Mouse (Mus musculus): ENCODE measurements around the gene Tpbg. TPM values are rescaled to one million over a fixed set of nuclear protein-coding genes. Genes with fewer than 3 reads are reported as not detected.
"Not testable (repeated sequence)": the region's sequence is repeated elsewhere in the genome, so short reads cannot be mapped to it uniquely, and the experiment has no call there.

Gene Tpbg
- 10 to 100 TPM; 18.0 to 24.6 TPM for total RNA-seq (2021)
- long read RNA-seq, experiment 1, transcript Tpbg-201 (2 exons, 3,603 nt): minor isoform, 19 of 66 reads
- long read RNA-seq, experiment 1, transcript Tpbg-202 (2 exons, 3,481 nt): major isoform, 38 of 66 reads
- long read RNA-seq, experiment 1, partial matches to known transcripts: 0 of 66 reads
- long read RNA-seq, experiment 1, other reads (novel, unspliced or antisense): 9 of 66 reads
- long read RNA-seq, experiment 2, transcript Tpbg-202 (2 exons, 3,481 nt): major isoform, 16 of 33 reads
- long read RNA-seq, experiment 2, transcript Tpbg-201 (2 exons, 3,603 nt): minor isoform, 8 of 33 reads
- long read RNA-seq, experiment 2, partial matches to known transcripts: 1 of 33 reads
- long read RNA-seq, experiment 2, other reads (novel, unspliced or antisense): 7 of 33 reads

- peak; percentile 37 to 51 for DNase-seq (ENCODE audit: extremely low spot score in 1 of 2, low spot score in 2 of 2)
- intact Hi-C loops (cut with DNase I): loop anchor here (2.0 kb wide), 1 partner anchor 606 kb away; no protein-coding TSS in a partner anchor
- TF ChIP-seq CTCF (IDR thresholded peaks at IDR 0.05): no peak
- Histone ChIP-seq H3K4me3 (peak within 1 kb of the TSS; percentile 69), H3K27ac (peak within 1 kb of the TSS; percentile 77)
These were observed at the start of gene Tpbg for GRCm38 (mm10) chr9:85842351-85843011. TSS of gene Tpbg (plus strand) at chr9:85842380.

- intact Hi-C loops (cut with DNase I): not testable (repeated sequence)
These were observed 40.2 kb upstream of the Tpbg start for GRCm38 (mm10) chr9:85801986-85802385.

GRCm38 (mm10) chr9:85802563-85802962 lies 39.6 kb upstream of the Tpbg start:
- H3K4me3 ChIP-seq: no peak overlapping the region
- H3K27ac ChIP-seq: no peak overlapping the region
- DNase-seq (ENCODE audit: extremely low spot score in 1 of 2, low spot score in 2 of 2): no peak
- intact Hi-C loops (cut with DNase I): no loop called here
- TF ChIP-seq CTCF (IDR thresholded peaks at IDR 0.05): no peak

More at GRCm38 (mm10) chr9:85801986-85802385, 40.2 kb upstream of the Tpbg start:
- DNase-seq (ENCODE audit: extremely low spot score in 1 of 2, low spot score in 2 of 2); H3K4me3 ChIP-seq; H3K27ac ChIP-seq: not testable (repeated sequence)

GRCm38 (mm10) chr9:85806411-85806810 lies 35.8 kb upstream of the Tpbg start:
- H3K4me3 ChIP-seq: no peak overlapping the region
- intact Hi-C loops (cut with DNase I): no loop called here
- no peak overlapping the region for H3K27ac ChIP-seq
- no peak for DNase-seq (ENCODE audit: extremely low spot score in 1 of 2, low spot score in 2 of 2)
- TF ChIP-seq CTCF (IDR thresholded peaks at IDR 0.05): no peak

GRCm38 (mm10) chr9:85809246-85809645 lies 32.9 kb upstream of the Tpbg start:
- intact Hi-C loops (cut with DNase I): no loop called here
- H3K27ac ChIP-seq: no peak overlapping the region
- no peak for DNase-seq (ENCODE audit: extremely low spot score in 1 of 2, low spot score in 2 of 2)
- no peak overlapping the region for H3K4me3 ChIP-seq
- no peak for TF ChIP-seq CTCF (IDR thresholded peaks at IDR 0.05)

- no peak overlapping the region for H3K4me3 ChIP-seq
- no peak for DNase-seq (ENCODE audit: extremely low spot score in 1 of 2, low spot score in 2 of 2)
- intact Hi-C loops (cut with DNase I): no loop called here
- H3K27ac ChIP-seq: no peak overlapping the region
- TF ChIP-seq CTCF (IDR thresholded peaks at IDR 0.05): no peak
These were observed 21.4 kb upstream of the Tpbg start for GRCm38 (mm10) chr9:85820829-85821228.

GRCm38 (mm10) chr9:85835521-85836425 lies 6.4 kb upstream of the Tpbg start:
- no peak for DNase-seq (ENCODE audit: extremely low spot score in 1 of 2, low spot score in 2 of 2)
- Histone ChIP-seq H3K4me3 (no peak overlapping the region), H3K27ac (no peak overlapping the region)
- intact Hi-C loops (cut with DNase I): no loop called here
- peak; percentile 14 for TF ChIP-seq CTCF (IDR thresholded peaks at IDR 0.05)

GRCm38 (mm10) chr9:85839626-85840025 lies 2.6 kb upstream of the Tpbg start:
- no peak overlapping the region for H3K27ac ChIP-seq
- no peak for DNase-seq (ENCODE audit: extremely low spot score in 1 of 2, low spot score in 2 of 2)
- intact Hi-C loops (cut with DNase I): no loop called here
- no peak for TF ChIP-seq CTCF (IDR thresholded peaks at IDR 0.05)
- no peak overlapping the region for H3K4me3 ChIP-seq

- no peak overlapping the region; the same call in 1 of the 2 replicates for H3K27ac ChIP-seq
- TF ChIP-seq CTCF (IDR thresholded peaks at IDR 0.05): peak; percentile 13
- intact Hi-C loops (cut with DNase I): loop anchor here (2.0 kb wide), 1 partner anchor 607 kb away; no protein-coding TSS in a partner anchor
- DNase-seq (ENCODE audit: extremely low spot score in 1 of 2, low spot score in 2 of 2): peak; percentile 52 to 53
- peak overlapping the region; percentile 69 for H3K4me3 ChIP-seq
These were observed 289 bp upstream of the Tpbg start for GRCm38 (mm10) chr9:85841891-85842290.

GRCm38 (mm10) chr9:85843031-85843890 lies 1.1 kb downstream of the Tpbg start:
- intact Hi-C loops (cut with DNase I): loop anchor here (2.0 kb wide), 1 partner anchor 606 kb away; no protein-coding TSS in a partner anchor
- no peak for TF ChIP-seq CTCF (IDR thresholded peaks at IDR 0.05)
- peak; percentile 28 to 38 for DNase-seq (ENCODE audit: extremely low spot score in 1 of 2, low spot score in 2 of 2)
- H3K4me3 ChIP-seq: peak overlapping the region; percentile 69
- H3K27ac ChIP-seq: no peak overlapping the region; the same call in 1 of the 2 replicates
